Mouse (Mus musculus) olfactory bulb, adult 2 months (tissue): ENCODE data around the gene Zfhx3. TPM values are rescaled to one million over a fixed set of nuclear protein-coding genes. Genes with fewer than 3 reads are reported as not detected.

Experiments used
- H3K27ac ChIP-seq: fragments of 200-500 bp; 2 replicates; pipeline ENCODE4 v1.5.1; 2012; ENCODE audit warnings: low read depth, low read length; ENCODE audit not compliant: insufficient read depth
- H3K4me1 ChIP-seq: fragments of 200-500 bp; 2 replicates; pipeline ENCODE4 v1.6.1; 2012; ENCODE audit warnings: low read length; ENCODE audit not compliant: control insufficient read depth, insufficient read depth
- H3K4me3 ChIP-seq: fragments of 200-500 bp; 2 replicates; pipeline ENCODE4 v1.5.1; 2012; ENCODE audit warnings: mild to moderate bottlenecking, low read depth, low read length, moderate library complexity; ENCODE audit not compliant: insufficient read depth
- CTCF ChIP-seq: fragments of 200-500 bp; IDR thresholded peaks from 2 replicates; pipeline ENCODE4 v1.5.1; 2012; ENCODE audit warnings: low read depth, mild to moderate bottlenecking, low read length, moderate library complexity; ENCODE audit not compliant: insufficient read depth
- POLR2A ChIP-seq: fragments of 200-500 bp; IDR thresholded peaks from 2 replicates; pipeline ENCODE4 v1.6.1; 2012; ENCODE audit warnings: mild to moderate bottlenecking, low read depth, low read length, moderate library complexity; ENCODE audit not compliant: insufficient read depth
- WGBS: fragments of 180-500 bp; shearing (Covaris S2); methylation state at CpG from one replicate; pipeline ENCODE4 v1.1.7; 2018; 5-methylcytosine and 5-hydroxymethylcytosine counted together
- polyA plus RNA-seq: library from polyadenylated mRNA; stranded (reverse); fragments of >200 nt; gene quantifications from 2 replicates; pipeline ENCODE4 v1.2.4, GENCODE M21; 2012; ENCODE audit warnings: low replicate concordance; ENCODE audit not compliant: missing spikeins, insufficient read depth, insufficient read length

The Zfhx3 gene
- polyA plus RNA-seq, 1 experiment: not detected

DNA sequence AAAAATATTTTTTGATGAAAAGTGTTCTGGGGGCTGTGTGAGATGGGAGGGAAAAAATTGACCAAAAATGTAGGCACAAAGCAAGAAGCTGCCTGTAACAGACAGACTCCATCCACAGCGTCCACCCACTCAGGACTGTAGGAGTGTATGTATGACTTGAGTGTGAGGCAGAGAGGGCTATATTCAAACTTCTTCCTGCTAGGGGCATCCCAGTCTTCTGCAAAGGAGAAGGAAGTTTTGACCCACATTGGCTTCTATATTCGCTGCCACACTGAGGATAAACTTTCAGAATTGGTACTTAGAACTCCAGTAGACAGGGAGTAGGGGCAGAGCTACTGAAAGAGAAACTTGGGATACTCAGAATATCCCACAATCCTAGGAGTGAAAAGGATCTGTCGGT, 756.6 kb downstream of the Zfhx3 start:
- WGBS: 5% methylated on average over 3 of the region's 3 CpGs
- H3K27ac ChIP-seq: no peak overlapping the region
- peaks cover 11% of the 10 kb centered on the region for H3K4me1 ChIP-seq
- TF ChIP-seq CTCF: no peak
- no peak overlapping the region for H3K4me3 ChIP-seq

DNA sequence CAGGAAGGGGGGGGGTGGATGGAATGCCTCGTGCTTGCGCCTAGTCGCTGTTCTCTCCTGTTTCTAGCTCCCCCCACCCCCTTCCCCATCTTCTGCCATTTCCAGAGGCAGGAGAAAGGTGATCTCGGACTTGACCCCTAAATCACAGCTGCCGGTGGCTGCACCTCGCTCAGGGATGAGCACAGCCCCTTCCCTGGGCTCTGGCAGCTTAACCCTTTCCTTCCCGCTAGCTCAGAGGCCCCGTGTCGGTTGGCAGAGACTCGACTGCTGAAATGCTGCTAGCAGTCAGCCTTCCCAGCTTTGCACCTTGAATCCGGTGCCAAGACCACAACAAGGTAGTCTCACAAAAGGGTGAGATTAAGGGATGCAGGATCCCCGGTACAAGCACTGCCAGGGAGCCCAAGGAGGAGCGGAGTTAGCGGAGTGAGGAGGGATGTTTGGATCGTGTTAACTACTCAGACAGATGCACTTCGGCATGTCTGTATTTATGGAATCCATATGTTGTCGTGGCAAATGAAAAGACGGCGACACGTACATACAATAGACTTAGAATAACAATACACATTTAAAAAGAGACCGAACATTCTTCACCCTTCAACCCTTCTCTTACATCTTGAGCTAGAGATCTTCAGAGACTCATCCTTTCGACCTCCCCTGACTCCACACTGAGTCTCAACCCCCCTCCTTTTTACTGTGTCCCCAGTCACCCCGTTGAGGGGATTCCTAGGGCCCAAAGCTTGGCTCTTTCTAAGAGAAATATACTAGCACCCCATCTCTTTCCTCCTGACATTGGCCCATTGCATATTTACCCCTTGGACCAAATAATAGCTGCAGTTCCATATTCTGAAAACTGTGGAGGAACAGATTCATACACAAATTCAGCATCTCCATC, 757.3 kb downstream of the Zfhx3 start:
- no peak overlapping the region for H3K27ac ChIP-seq
- peaks cover 15% of the 10 kb centered on the region for H3K4me1 ChIP-seq
- TF ChIP-seq CTCF (no peak), POLR2A (no peak)
- no peak overlapping the region for H3K4me3 ChIP-seq
- 9% methylated on average over 23 of the region's 23 CpGs for WGBS

GRCm38 (mm10) chr8:108701381-108702175, 759.1 kb downstream of the Zfhx3 start:
- no peak for TF ChIP-seq CTCF
- TF ChIP-seq POLR2A: no peak
- H3K4me3 ChIP-seq: no peak overlapping the region
- no peak overlapping the region for H3K27ac ChIP-seq
- H3K4me1 ChIP-seq: peaks cover 9% of the 10 kb centered on the region; the same call in 1 of the 2 replicates
- WGBS: 23% methylated on average over 7 of the region's 7 CpGs

- H3K4me3 ChIP-seq: no peak overlapping the region
- TF ChIP-seq POLR2A (no peak), CTCF (no peak)
These were observed 759.8 kb downstream of the Zfhx3 start for GRCm38 (mm10) chr8:108702201-108702600.

DNA sequence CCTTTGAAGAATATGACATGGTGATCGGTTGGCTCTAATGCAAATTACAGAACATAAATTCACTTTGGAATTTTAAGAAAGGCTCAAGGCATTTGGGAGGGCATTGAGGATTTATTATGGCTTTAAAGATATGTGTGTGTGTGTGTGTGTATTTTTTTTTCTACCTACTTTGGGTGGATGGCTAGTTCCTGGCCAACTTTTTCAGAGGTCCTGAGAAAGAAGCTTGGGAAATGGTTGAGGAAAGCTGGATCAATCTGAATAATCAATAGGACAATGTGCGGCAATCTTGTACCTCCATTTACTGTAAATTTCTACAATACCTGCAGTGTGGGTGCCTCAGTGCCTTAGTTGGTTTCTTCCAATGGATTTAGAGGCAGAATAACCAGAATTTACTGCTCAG, 763.3 kb downstream of the Zfhx3 start:
- no peak for TF ChIP-seq POLR2A
- no peak for TF ChIP-seq CTCF
- H3K27ac ChIP-seq: no peak overlapping the region
- peaks cover 9% of the 10 kb centered on the region; the same call in 1 of the 2 replicates for H3K4me1 ChIP-seq
- 85% methylated on average over 2 of the region's 2 CpGs for WGBS
- no peak overlapping the region for H3K4me3 ChIP-seq

More at GRCm38 (mm10) chr8:108702201-108702600, 759.8 kb downstream of the Zfhx3 start:
- H3K4me1 ChIP-seq: peaks cover 9% of the 10 kb centered on the region; the same call in 1 of the 2 replicates
- H3K27ac ChIP-seq: no peak overlapping the region
- 35% methylated on average over 1 of the region's 1 CpGs for WGBS

GRCm38 (mm10) chr8:108706491-108706847, 764.0 kb downstream of the Zfhx3 start:
- H3K4me1 ChIP-seq: peaks cover 9% of the 10 kb centered on the region; the same call in 1 of the 2 replicates
- H3K4me3 ChIP-seq: no peak overlapping the region
- 80% methylated on average over 3 of the region's 3 CpGs for WGBS
- H3K27ac ChIP-seq: no peak overlapping the region
- TF ChIP-seq POLR2A (no peak), CTCF (no peak)

DNA sequence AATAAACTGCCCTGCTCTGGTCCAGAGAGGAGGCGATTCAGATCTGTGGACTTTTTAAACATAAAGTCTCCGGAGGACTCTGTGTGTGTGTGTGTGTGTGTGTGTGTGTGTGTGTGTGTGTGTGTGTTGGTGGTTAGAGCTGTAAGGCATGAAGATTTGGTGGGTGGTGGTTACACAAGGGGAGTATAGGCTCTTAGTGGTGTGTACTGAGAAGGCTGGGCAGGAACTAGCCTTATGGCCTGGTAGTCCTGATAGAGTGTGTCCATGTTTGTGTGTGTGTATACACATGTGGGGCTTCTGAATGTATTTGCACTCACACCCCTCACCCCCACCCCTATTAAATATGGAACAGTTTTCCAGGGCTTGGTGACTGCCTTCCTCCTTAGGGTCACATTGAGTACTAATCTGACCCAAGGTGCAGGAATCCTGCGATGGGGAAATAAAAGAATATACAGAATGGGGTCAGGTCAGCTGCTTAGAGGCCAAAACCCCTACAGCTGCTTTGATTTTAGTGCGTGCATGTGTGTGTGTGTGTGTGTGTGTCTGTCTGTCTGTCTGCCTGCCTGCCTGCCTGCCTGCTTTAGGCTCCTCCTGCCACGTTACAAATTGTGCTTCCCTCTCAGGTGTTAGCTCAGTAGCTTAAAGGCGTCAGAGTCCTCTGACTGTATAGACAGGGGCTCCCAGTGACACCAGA, 764.6 kb downstream of the Zfhx3 start:
- TF ChIP-seq CTCF (no peak), POLR2A (no peak)

GRCm38 (mm10) chr8:108707576-108708281, 765.3 kb downstream of the Zfhx3 start:
- WGBS: 61% methylated on average over 5 of the region's 5 CpGs
- TF ChIP-seq POLR2A (no peak), CTCF (no peak)
- no peak overlapping the region for H3K4me3 ChIP-seq
- H3K27ac ChIP-seq: no peak overlapping the region
- H3K4me1 ChIP-seq: peaks cover 9% of the 10 kb centered on the region; the same call in 1 of the 2 replicates

More for the DNA sequence above, 764.6 kb downstream of the Zfhx3 start:
- H3K4me3 ChIP-seq: no peak overlapping the region
- H3K4me1 ChIP-seq: peaks cover 9% of the 10 kb centered on the region; the same call in 1 of the 2 replicates
- no peak overlapping the region for H3K27ac ChIP-seq
- WGBS: 87% methylated on average over 6 of the region's 6 CpGs
